Mouse (Mus musculus) megakaryocyte, embryonic 14.5 days (primary cell): ENCODE measurements at regions not wholly inside any gene's neighbourhood (a gene's known extent, or its start where the extent isn't known, plus 50 kb on each side); places are given as distances from the start of the nearest gene placed in this dataset.

Source experiments
- FLI1 ChIP-seq: IDR thresholded peaks from 2 replicates; pipeline ENCODE4 v1.6.1; 2012; ENCODE audit warnings: low read length, inconsistent platforms, mixed read lengths
- GATA1 ChIP-seq: IDR thresholded peaks from 3 replicates; pipeline ENCODE4 v1.6.1; 2012; ENCODE audit warnings: mixed read lengths, low read length, inconsistent platforms, borderline replicate concordance

DNA sequence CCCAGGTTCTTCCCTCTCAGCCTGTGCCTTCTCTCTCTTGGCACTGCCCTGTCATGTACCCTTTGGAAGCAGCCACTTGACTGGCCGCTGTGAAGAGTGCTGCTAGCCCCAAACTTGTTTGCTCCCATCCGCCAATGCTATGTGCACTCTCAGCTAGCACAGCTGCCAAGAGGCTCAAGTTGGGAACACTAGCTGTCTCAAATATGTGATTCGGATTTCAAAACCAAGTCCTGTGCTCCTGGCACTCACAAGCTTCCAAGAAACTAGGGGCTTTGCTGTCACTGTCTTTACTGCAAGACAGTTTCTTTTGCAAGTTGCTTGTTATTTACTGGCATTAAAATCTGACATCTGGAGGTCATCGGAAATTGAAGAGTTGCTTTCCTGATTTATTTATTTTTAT is 138.6 kb upstream of the Sgk1 start:
- TF ChIP-seq GATA1 (no peak), FLI1 (no peak)
